Mouse (Mus musculus): ENCODE results near the gene Gm20662. TPM values are rescaled to one million over a fixed set of nuclear protein-coding genes. Genes with fewer than 3 reads are reported as not detected.

Gene Gm20662
- total RNA-seq, 2 experiments from 2014 or later, result not detected

DNA sequence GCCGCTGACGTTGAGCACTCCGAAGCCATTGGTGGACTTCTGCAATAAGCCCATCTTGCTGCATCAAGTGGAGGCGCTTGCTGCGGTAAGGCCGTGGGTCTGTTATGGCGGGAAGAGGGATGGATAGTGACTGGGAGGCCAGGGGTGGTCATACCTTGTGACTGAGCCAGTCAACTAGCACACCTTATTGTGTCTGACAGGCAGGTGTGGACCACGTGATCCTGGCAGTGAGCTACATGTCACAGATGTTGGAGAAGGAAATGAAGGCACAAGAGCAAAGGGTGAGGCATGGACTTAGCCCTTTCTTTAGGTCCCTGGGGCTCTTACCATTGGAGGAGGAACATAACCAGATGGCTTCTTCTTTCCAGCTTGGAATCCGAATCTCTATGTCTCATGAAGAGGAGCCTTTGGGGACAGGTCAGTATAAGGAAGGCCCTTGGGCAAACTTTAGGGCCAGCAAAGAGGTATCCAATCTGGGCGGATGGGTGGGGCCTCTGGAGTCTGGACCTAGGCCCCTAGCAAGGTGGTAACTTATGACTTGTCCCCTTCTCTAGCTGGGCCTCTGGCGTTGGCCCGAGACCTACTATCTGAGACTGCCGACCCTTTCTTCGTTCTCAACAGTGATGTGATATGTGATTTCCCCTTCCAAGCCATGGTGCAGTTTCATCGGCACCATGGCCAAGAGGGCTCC, 53.6 kb downstream of the Gm20662 start:
- ATAC-seq (replicated peaks; ENCODE audit: low FRiP score, low TSS enrichment, poor library complexity, severe bottlenecking), result no peak

DNA sequence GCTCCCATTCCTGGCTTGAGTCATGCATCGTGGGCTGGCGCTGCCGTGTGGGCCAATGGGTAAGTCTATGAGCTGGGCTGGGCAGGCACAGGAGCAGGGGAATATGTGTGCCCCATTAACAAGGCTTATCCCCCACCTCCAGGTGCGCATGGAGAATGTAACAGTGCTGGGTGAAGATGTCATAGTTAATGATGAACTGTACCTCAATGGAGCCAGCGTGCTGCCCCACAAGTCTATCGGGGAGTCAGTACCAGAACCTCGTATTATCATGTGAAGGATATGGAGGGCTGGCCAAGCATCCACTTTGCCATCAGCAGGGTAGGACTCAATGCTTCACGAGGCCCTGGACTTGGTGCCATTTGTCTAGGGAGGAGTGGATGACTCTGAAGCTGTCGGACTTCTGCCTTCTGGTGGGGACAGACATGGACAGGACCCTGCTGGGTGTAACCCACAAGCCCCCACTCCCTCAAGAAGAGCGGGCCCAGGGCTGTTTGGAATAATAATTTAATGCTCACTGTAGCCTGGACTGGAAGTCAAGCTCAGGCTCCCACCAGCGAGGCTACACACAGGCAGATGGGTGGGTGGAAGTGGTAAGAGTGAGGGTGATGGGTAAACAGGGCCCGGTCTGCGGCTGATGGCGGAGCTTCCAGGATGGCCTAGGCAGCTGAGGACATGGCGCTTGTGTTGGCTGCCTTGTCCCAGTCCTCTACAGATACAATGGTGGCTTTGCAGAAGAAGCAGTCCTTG, 55.2 kb downstream of the Gm20662 start:
- ATAC-seq (replicated peaks; ENCODE audit: low FRiP score, low TSS enrichment, poor library complexity, severe bottlenecking), result no peak

GRCm38 (mm10) chr9:108051931-108052220, 55.7 kb downstream of the Gm20662 start:
- no peak for ATAC-seq (replicated peaks; ENCODE audit: low FRiP score, low TSS enrichment, poor library complexity, severe bottlenecking)

- ATAC-seq (replicated peaks; ENCODE audit: low FRiP score, low TSS enrichment, poor library complexity, severe bottlenecking), result no peak
Observed at GRCm38 (mm10) chr9:108052411-108052810, 56.3 kb downstream of the Gm20662 start.

DNA sequence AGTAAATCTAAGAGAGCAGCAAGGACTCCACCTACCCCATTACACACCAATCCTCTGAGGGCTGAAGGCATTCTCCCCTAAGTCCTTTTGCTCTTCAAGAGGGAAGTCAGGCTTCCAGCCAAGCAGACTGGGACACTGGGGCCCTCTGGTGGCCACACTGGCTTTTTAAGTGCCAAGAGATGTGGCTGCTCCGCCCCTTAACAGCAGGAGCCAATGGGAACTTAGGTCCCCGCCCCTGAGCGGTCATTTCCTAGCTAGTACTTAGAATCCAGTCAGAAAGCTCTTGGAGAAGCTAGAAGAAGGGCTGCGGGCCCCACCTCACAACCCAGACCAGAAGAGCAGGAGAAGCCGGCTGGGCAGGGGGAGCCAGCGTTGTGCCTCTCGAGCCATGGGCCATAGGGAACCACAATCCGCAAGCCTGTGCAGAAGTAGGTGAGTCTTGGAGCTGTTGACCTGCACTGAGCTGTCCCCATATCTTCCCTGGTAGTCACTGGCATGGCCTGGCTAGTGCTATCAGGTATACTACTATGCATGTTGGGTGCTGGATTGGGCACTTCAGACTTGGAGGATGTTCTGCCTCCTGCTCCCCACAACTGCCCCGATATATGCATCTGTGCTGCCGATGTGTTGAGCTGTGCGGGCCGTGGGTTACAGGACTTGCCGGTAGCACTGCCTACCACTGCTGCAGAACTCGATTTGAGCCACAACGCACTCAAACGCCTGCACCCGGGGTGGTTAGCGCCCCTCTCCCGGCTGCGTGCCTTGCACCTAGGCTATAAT, 56.9 kb downstream of the Gm20662 start, which contains the start of gene Amigo3:
TSS of gene Amigo3 (plus strand) at position 275 of the 780 bp plus-strand sequence.
- ATAC-seq (replicated peaks; ENCODE audit: low FRiP score, low TSS enrichment, poor library complexity, severe bottlenecking), result peak; percentile 69

- ATAC-seq (replicated peaks; ENCODE audit: low FRiP score, low TSS enrichment, poor library complexity, severe bottlenecking), result no peak
Observed at GRCm38 (mm10) chr9:108053665-108054225, 57.6 kb downstream of the Gm20662 start.

- ATAC-seq (replicated peaks; ENCODE audit: low FRiP score, low TSS enrichment, poor library complexity, severe bottlenecking), result no peak
Observed at GRCm38 (mm10) chr9:108054331-108055040, 58.3 kb downstream of the Gm20662 start.

DNA sequence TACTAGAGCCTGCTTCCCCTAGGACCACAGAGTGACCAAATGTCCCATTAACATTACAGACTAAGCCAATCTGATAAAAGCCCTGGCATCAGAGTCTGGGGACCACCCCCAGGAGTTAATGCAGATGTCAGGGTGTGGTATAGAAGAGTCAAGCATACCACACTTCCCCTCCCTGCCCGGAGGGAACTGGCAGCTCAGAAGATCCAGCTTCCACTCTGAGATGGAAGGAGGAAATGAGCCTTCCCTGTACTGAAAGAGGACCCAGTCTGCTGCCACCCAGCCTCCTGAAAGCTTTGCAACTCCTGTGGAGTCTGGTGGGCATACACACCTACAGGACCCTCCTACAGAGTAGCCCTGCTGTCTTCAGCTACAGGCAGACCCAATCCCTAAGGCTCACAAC, 58.9 kb downstream of the Gm20662 start:
- no peak for ATAC-seq (replicated peaks; ENCODE audit: low FRiP score, low TSS enrichment, poor library complexity, severe bottlenecking)

GRCm38 (mm10) chr9:108055661-108056237, 59.6 kb downstream of the Gm20662 start:
- ATAC-seq (replicated peaks; ENCODE audit: low FRiP score, low TSS enrichment, poor library complexity, severe bottlenecking), result no peak

DNA sequence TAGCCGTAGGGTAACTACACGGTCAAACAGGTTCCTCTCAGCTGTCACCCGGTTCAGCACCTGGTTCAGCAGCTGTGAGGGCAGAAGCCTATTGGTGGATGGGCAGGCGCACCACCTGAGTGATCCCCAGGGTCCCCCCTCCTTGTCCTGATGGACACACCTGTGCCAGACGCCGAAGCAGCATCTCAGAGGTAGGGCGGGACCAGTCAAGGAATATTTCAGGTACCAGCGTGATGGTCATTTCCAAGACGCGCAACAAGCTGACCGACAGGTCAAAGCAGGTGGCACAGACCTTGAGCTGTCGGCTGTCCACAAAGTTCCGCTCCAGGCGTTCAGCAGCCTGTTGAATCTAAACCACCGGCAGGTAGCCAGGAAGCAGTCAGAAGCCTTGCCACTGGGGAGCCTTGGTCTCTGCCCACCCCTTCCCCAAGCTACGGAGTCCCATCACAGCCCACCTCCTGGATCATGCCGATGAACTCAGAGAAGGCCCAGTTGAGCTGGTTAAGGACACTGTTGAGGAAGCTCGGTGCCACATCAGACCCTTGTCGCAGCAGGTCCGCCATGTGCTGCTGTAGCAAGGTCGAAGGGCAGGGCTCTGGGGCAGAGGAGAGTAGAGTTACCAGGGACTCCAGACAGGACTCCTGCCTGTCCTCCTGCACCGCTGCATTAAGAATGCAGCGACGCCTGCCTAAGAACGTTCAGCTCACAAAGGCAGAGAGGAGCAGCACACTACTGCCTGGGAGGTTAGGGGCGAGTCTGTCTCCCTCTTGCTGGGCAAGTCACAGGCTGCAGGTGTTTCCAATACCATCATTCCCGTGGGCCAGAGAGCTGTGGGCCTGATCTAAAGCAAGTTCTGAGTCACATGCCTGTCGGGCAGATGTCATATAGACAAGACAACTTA, 60.5 kb downstream of the Gm20662 start:
- no peak for ATAC-seq (replicated peaks; ENCODE audit: low FRiP score, low TSS enrichment, poor library complexity, severe bottlenecking)

DNA sequence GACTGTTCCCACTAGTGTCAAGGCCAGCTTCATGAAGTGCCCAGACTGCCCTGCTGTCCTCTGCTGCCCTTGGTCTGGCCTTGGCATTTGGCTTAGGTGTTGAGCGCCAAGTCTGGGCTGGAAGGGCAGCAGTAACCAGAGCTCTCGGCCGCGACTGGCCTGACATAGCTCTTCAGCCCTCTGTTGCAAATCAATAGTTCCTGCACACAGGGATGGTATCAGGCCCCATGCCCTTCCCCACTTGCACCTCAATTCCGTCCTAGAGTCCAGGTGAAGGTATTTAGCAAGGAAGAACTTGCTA, 61.1 kb downstream of the Gm20662 start:
- ATAC-seq (replicated peaks; ENCODE audit: low FRiP score, low TSS enrichment, poor library complexity, severe bottlenecking), result no peak

DNA sequence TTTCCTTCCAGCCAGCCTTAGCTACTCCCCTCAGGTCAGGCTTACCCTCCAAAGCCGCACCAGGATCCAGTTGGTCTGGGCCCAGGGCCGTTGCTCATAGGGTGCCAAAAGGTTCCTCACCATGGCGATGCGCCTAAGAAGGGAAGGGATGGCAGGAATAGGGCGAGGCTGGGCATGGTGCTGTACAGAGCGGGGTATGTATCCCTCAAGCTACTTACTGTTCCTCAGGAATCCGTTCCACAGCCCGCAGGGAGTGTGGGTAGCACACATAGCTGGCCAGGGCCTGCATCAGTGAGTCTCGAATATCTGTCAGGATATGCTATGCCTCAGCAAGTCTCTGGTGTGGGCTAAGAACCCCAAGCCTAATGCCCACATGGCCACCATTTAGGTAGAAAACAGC, 62.1 kb downstream of the Gm20662 start:
- no peak for ATAC-seq (replicated peaks; ENCODE audit: low FRiP score, low TSS enrichment, poor library complexity, severe bottlenecking)

- ATAC-seq (replicated peaks; ENCODE audit: low FRiP score, low TSS enrichment, poor library complexity, severe bottlenecking), result no peak
Observed at GRCm38 (mm10) chr9:108062142-108062541, 66.0 kb downstream of the Gm20662 start.

- ATAC-seq (replicated peaks; ENCODE audit: low FRiP score, low TSS enrichment, poor library complexity, severe bottlenecking), result no peak
Observed at GRCm38 (mm10) chr9:108063361-108063760, 67.2 kb downstream of the Gm20662 start.

DNA sequence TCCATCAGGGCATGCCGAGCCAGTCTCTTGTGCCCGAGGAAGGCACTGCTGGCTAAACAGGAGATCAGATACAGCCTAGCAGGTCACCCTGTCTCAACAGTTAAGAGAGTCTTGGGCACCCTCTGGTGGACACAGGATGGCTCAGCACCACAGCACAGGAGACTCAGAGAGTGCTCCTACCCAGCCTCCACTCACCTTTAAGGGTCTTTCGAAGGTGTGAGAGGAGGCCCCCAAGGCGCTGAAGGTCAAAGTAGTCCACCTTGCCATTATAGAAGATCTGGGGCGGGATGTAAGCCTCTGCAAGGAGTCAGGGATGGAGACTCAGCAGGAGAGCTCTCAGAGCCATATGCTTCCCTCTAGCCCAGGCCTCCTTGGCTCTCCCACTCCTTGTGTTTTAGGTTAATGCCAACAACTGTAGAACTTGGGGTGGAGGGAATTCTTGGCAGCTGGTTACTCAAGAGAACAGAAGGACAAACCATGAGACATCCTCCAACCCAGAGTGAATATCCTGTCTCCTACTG, 69.4 kb downstream of the Gm20662 start:
- peak; percentile 76 for ATAC-seq (replicated peaks; ENCODE audit: low FRiP score, low TSS enrichment, poor library complexity, severe bottlenecking)

DNA sequence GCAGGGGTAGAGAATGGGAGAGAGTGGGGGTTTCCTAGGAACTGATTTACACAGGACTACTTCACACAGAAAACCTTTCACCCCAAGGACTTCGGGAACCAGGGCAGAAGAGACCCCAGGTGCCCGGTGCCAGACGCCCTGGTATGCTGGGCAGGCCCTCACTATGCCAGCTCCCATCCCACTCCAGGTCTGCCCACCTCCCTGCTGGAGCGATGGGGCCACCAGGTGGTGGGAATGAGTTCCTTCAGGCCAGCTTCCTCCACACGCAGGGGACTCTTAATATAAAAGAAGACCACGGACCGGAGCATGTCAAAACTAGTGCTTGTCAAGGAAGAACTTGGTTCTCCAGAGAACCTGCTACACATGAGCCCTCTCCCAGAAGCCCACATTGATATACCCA, 71.0 kb downstream of the Gm20662 start:
- ATAC-seq (replicated peaks; ENCODE audit: low FRiP score, low TSS enrichment, poor library complexity, severe bottlenecking), result no peak

GRCm38 (mm10) chr9:108067900-108068299, 71.8 kb downstream of the Gm20662 start:
- ATAC-seq (replicated peaks; ENCODE audit: low FRiP score, low TSS enrichment, poor library complexity, severe bottlenecking), result 0 out of 2 replicates have a peak, but pooled peaks have one; percentile 26

DNA sequence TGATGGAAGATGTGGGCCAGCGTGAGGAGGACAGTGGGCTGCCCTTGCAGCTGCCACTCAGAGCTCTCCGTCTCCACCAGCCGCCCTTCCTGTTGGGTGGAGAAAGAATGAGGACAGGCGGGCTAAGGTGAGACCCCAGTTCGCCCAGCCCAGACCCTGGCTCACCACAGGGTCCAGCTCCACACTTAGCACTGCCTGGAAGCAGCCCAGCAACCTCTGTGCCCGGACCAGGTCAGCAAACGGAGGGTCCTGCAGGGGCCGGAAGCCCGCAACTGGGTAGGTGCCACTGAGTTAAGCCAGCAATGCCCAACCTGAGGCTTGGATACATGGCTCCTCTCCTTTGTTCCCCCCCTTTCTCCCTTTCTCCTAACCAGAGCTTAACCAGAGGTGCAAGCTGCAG, 72.9 kb downstream of the Gm20662 start:
- ATAC-seq (replicated peaks; ENCODE audit: low FRiP score, low TSS enrichment, poor library complexity, severe bottlenecking), result no peak

Data from megakaryocyte-erythroid progenitor cell, adult 5-6 weeks (primary cell).